Mouse (Mus musculus): ENCODE results near the gene Cdk5rap1. TPM values are rescaled to one million over a fixed set of nuclear protein-coding genes. Genes with fewer than 3 reads are reported as not detected.

The Cdk5rap1 gene
- polyA plus RNA-seq (2012; rRNA removed; ENCODE audit: low replicate concordance): 5.8 and 12.7 TPM in 2 replicates

DNA sequence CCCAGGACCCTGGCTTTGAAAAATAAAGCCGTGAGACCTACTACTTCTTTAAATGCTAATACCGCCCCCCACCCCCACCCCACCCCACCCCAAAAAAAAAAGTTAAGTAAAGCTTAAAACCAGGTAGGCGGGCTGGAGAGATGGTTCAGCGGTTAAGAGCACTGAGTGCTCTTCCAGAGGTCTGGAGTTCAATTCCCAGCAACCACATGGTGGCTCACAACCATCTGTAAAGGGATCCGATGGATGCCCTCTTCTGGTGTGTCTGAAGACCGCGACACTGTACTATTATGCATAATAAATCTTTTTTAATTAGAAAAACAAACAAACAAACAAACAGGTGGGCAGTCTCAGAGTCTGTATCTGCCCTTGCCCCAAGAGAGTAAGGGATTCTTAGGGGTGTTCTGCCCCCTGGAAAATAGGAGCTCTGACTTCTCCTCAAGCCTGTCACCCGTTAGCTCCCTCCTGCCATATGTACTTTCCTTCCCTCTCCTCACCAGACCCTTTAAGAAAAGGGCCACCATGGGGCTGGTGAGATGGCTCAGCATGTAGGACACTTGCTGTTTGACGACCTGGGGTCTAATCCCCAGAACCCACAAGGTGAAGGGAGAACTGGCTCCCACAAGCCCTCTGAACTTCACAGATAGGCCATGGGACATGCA is at the start of gene Cdk5rap1:
Cdk5rap1 (minus strand) TSS at position 169 of the 659 bp plus-strand sequence.

DNA sequence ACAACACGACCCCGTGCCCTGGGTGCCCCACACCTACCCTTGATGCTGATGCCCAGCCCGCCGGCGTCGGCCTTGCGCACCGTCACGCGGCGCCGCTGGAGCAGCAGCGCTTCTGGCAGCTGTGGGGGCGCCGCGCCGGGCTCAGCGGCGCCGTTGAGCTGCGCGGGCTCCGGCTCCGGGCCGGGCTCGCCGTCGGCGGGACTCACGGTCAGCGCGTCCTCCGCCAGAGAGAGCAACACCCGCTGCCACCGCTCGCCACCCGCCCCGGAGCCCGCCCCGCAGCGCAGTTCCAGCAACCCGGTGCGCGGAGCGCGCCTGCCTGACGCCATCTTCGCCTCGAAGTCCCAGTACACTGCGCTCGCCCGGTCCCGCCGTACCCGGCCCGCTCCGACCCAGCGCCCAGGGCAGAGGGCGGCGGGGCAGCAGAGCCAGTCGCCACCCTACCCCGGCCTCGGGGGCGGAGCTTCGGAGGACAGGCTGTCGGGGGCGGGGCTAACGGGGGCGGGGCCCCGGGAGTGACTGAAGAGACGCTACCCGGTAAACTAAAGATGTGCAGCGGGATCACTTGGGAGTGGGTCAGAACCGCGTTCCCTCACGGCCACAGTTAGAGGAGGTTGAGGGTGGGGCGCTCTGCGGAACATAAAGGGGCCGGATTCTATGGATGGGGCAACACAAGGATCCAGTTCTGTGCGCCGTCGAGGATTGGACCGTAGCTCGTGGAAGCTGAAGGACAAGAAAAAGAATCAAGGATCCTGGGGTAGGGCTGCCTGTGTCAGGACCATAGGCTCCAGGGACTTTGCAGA is 35.0 kb upstream of the Cdk5rap1 start, which contains the start of gene Snta1:
Snta1 (minus strand) TSS at position 457 of the 803 bp plus-strand sequence.

DNA sequence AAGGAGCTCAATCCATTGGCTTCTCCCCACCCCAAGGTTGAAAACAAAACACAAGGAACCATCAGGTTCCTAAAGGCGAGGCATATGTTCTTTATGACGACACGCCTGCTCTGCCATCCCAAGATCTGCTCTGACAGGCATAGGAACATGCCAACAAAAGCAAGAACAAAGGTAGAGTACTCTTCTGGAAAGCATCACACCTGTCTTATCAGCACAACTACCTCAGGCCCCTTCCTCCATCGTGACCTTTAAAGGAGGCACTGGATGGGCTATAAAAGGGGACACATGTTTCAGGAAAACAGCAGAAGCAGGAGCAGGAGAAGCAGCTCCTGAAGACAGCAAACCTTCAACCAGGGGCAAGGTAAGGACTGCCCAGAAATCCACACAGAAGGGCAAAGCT is 65.9 kb downstream of the Cdk5rap1 start, which contains the start of gene Bpifb9b:
Bpifb9b (plus strand) TSS at position 301 of the 400 bp plus-strand sequence.

Other genes with a start within 250 kb of the Cdk5rap1 start
- not detected in 2 replicates for gene Bpifa3, start 242.7 kb downstream of the Cdk5rap1 start, polyA plus RNA-seq (2012; rRNA removed; ENCODE audit: low replicate concordance)
- gene Bpifa1, start 230.1 kb downstream of the Cdk5rap1 start, polyA plus RNA-seq (2012; rRNA removed; ENCODE audit: low replicate concordance): 0.42 TPM in 1 of 2 replicates, not detected in the other
- not detected in 2 replicates for gene Bpifa5, start 210.4 kb downstream of the Cdk5rap1 start, polyA plus RNA-seq (2012; rRNA removed; ENCODE audit: low replicate concordance)
- not detected in 2 replicates for gene Bpifb1, start 182.2 kb downstream of the Cdk5rap1 start, polyA plus RNA-seq (2012; rRNA removed; ENCODE audit: low replicate concordance)
- gene Bpifb5, start 149.3 kb downstream of the Cdk5rap1 start, polyA plus RNA-seq (2012; rRNA removed; ENCODE audit: low replicate concordance): 1.8 and 2.5 TPM in 2 replicates
- not detected in 2 replicates for gene Bpifb9a, start 115.2 kb downstream of the Cdk5rap1 start, polyA plus RNA-seq (2012; rRNA removed; ENCODE audit: low replicate concordance)
- gene Bpifb9b, start 65.8 kb downstream of the Cdk5rap1 start, polyA plus RNA-seq (2012; rRNA removed; ENCODE audit: low replicate concordance): not detected in 2 replicates
- gene Snta1, start 35.1 kb upstream of the Cdk5rap1 start, polyA plus RNA-seq (2012; rRNA removed; ENCODE audit: low replicate concordance): 30.3 and 42.6 TPM in 2 replicates
- gene Cbfa2t2, start 63.5 kb upstream of the Cdk5rap1 start, polyA plus RNA-seq (2012; rRNA removed; ENCODE audit: low replicate concordance): 10.9 and 12.3 TPM in 2 replicates
- gene 1700003F12Rik, start 174.1 kb upstream of the Cdk5rap1 start, polyA plus RNA-seq (2012; rRNA removed; ENCODE audit: low replicate concordance): 0.45 and 2.6 TPM in 2 replicates
- gene Actl10, start 178.8 kb upstream of the Cdk5rap1 start, polyA plus RNA-seq (2012; rRNA removed; ENCODE audit: low replicate concordance): 0.14 TPM in 1 of 2 replicates, not detected in the other
- 4.3 and 5.1 TPM in 2 replicates for gene Necab3, start 185.9 kb upstream of the Cdk5rap1 start, polyA plus RNA-seq (2012; rRNA removed; ENCODE audit: low replicate concordance)
- 5.8 and 8.5 TPM in 2 replicates for gene E2f1, start 196.9 kb upstream of the Cdk5rap1 start, polyA plus RNA-seq (2012; rRNA removed; ENCODE audit: low replicate concordance)
- gene Pxmp4, start 230.7 kb upstream of the Cdk5rap1 start, polyA plus RNA-seq (2012; rRNA removed; ENCODE audit: low replicate concordance): 72.3 and 84.3 TPM in 2 replicates
- gene Zfp341, start 240.3 kb upstream of the Cdk5rap1 start, polyA plus RNA-seq (2012; rRNA removed; ENCODE audit: low replicate concordance): 6.2 and 7.6 TPM in 2 replicates
- gene 4930519P11Rik, start 240.4 kb upstream of the Cdk5rap1 start, polyA plus RNA-seq (2012; rRNA removed; ENCODE audit: low replicate concordance): 1.5 and 2.1 TPM in 2 replicates